Mouse (Mus musculus) neutrophil, adult 5-6 weeks (primary cell): ENCODE measurements around the gene Kmt2c. TPM values are rescaled to one million over a fixed set of nuclear protein-coding genes. Genes with fewer than 3 reads are reported as not detected.

ENCODE experiments used
- ATAC-seq: fragments of 151-379, 151-347 bp; 2 replicates; pipeline ENCODE4 v1.8.0; 2017; ENCODE audit warnings: mild to moderate bottlenecking, moderate TSS enrichment; ENCODE audit not compliant: insufficient number of reproducible peaks, poor library complexity, low FRiP score, severe bottlenecking; ENCODE audit errors: extremely low read depth
- total RNA-seq: library from RNA; stranded (forward); fragments of 200-1000 nt; gene quantifications from 2 replicates; pipeline ENCODE4 v1.2.3, GENCODE M21; 2017

Gene Kmt2c
- total RNA-seq, 1 experiment from 2014 or later = 144 TPM

GRCm38 (mm10) chr5:25422576-25422975, 76.0 kb downstream of the Kmt2c start:
- ATAC-seq = no peak

GRCm38 (mm10) chr5:25420601-25421000, 78.0 kb downstream of the Kmt2c start:
- peak; percentile 56; the same call in 1 of the 2 replicates for ATAC-seq

- no peak for ATAC-seq
These were observed 83.2 kb downstream of the Kmt2c start for GRCm38 (mm10) chr5:25415382-25415781.

- ATAC-seq = no peak
These were observed 101.9 kb downstream of the Kmt2c start for GRCm38 (mm10) chr5:25396727-25397126.

GRCm38 (mm10) chr5:25392655-25393054, 105.9 kb downstream of the Kmt2c start:
- no peak for ATAC-seq

GRCm38 (mm10) chr5:25383581-25383980, 115.0 kb downstream of the Kmt2c start:
- no peak for ATAC-seq

GRCm38 (mm10) chr5:25379188-25379587, 119.4 kb downstream of the Kmt2c start:
- no peak for ATAC-seq

- no peak for ATAC-seq
These were observed 130.2 kb downstream of the Kmt2c start for GRCm38 (mm10) chr5:25368420-25368819.

GRCm38 (mm10) chr5:25367126-25367525, 131.5 kb downstream of the Kmt2c start:
- ATAC-seq = no peak

- ATAC-seq = no peak
These were observed 145.1 kb downstream of the Kmt2c start for GRCm38 (mm10) chr5:25353509-25353908.

GRCm38 (mm10) chr5:25331322-25331721, 167.3 kb downstream of the Kmt2c start:
- ATAC-seq = no peak

GRCm38 (mm10) chr5:25313881-25314280, 184.7 kb downstream of the Kmt2c start:
- ATAC-seq = no peak

- no peak for ATAC-seq
These were observed 188.4 kb downstream of the Kmt2c start for GRCm38 (mm10) chr5:25310226-25310625.

GRCm38 (mm10) chr5:25296830-25297229, 201.8 kb downstream of the Kmt2c start:
- no peak for ATAC-seq

GRCm38 (mm10) chr5:25283988-25284387, 214.6 kb downstream of the Kmt2c start:
- no peak for ATAC-seq

- ATAC-seq = no peak
These were observed 222.2 kb downstream of the Kmt2c start for GRCm38 (mm10) chr5:25276365-25276764.

GRCm38 (mm10) chr5:25275629-25276028, 223.0 kb downstream of the Kmt2c start:
- no peak for ATAC-seq

GRCm38 (mm10) chr5:25268258-25268888, 230.2 kb downstream of the Kmt2c start:
- ATAC-seq = no peak

- no peak for ATAC-seq
These were observed 236.3 kb downstream of the Kmt2c start for GRCm38 (mm10) chr5:25262266-25262665.

- ATAC-seq = no peak
These were observed 237.1 kb downstream of the Kmt2c start for GRCm38 (mm10) chr5:25261452-25261851.

- ATAC-seq = no peak
These were observed 241.9 kb downstream of the Kmt2c start for GRCm38 (mm10) chr5:25256686-25257085.
